Mouse (Mus musculus): Measurements from ENCODE around the gene Diexf.

- TF ChIP-seq HCFC1 (IDR thresholded peaks at IDR 0.05; ENCODE audit: borderline replicate concordance, insufficient read depth, low read length) (no peak), MAFK (IDR thresholded peaks at IDR 0.05; ENCODE audit: insufficient read depth, low read depth, low read length) (no peak), ZNF384 (IDR thresholded peaks at IDR 0.05; ENCODE audit: low read depth, low read length) (no peak), ZC3H11A (IDR thresholded peaks at IDR 0.05; ENCODE audit: borderline replicate concordance, low read depth, low read length) (no peak), CHD2 (IDR thresholded peaks at IDR 0.05; ENCODE audit: low read depth, low read length) (no peak)
Observed at GRCm38 (mm10) chr1:193152872-193153271, 22.8 kb upstream of the Diexf start, which contains the start of gene Irf6.
